Mouse (Mus musculus) G1E (cell line): Measurements from ENCODE around the gene Lrrc4b. TPM values are rescaled to one million over a fixed set of nuclear protein-coding genes. Genes with fewer than 3 reads are reported as not detected.

Experiments
- ATAC-seq: 2 replicates; pipeline ENCODE4 v1.8.0; 2016; ENCODE audit warnings: mild to moderate bottlenecking; ENCODE audit not compliant: insufficient number of reproducible peaks, poor library complexity, low FRiP score, severe bottlenecking; ENCODE audit errors: extremely low read depth
- DNase-seq: peaks from one replicate; pipeline ENCODE4 v3.0.0; 2012; ENCODE audit warnings: low spot score
- H3K27me3 ChIP-seq: 2 replicates; pipeline ENCODE4 v1.6.1; 2012; ENCODE audit warnings: mild to moderate bottlenecking, low read length, inconsistent platforms; ENCODE audit not compliant: insufficient read depth
- H3K36me3 ChIP-seq: replicated peaks from 2 replicates; pipeline ENCODE3; 2012; ENCODE audit warnings: mild to moderate bottlenecking, inconsistent platforms
- H3K4me1 ChIP-seq: 2 replicates; pipeline ENCODE4 v1.6.1; 2012; ENCODE audit warnings: low read depth, low read length, inconsistent platforms, mixed read lengths; ENCODE audit not compliant: insufficient read depth
- H3K4me3 ChIP-seq: 2 replicates; pipeline ENCODE4 v1.5.1; 2012; ENCODE audit warnings: low read depth, mild to moderate bottlenecking, inconsistent platforms, low read length, moderate library complexity, mixed read lengths
- H3K9me3 ChIP-seq: replicated peaks from 2 replicates; pipeline ENCODE4 v1.6.1; 2012; ENCODE audit warnings: inconsistent platforms
- CTCF ChIP-seq: IDR thresholded peaks from 2 replicates; pipeline ENCODE4 v1.5.1; 2012; ENCODE audit warnings: low read depth, low read length, inconsistent platforms, mixed read lengths
- GATA1 ChIP-seq: IDR thresholded peaks from 2 replicates; pipeline ENCODE4 v1.6.1; 2012; ENCODE audit warnings: borderline replicate concordance, low read length, inconsistent platforms, mixed read lengths
- GATA2 ChIP-seq: IDR thresholded peaks from 2 replicates; pipeline ENCODE4 v1.6.1; 2012; ENCODE audit warnings: low read depth, low read length, inconsistent platforms, borderline replicate concordance
- POLR2AphosphoS5 ChIP-seq: IDR thresholded peaks from 2 replicates; pipeline ENCODE4 v1.6.1; 2012; ENCODE audit warnings: low read depth, low read length, inconsistent platforms; ENCODE audit not compliant: insufficient replicate concordance
- TAL1 ChIP-seq: conservative IDR thresholded peaks from 2 replicates; pipeline ENCODE4 v1.6.1; 2012; ENCODE audit warnings: low read depth, low read length, inconsistent platforms, mixed read lengths
- polyA plus RNA-seq: library from polyadenylated mRNA; stranded (reverse); fragments of >175 nt; gene quantifications from 2 replicates; pipeline ENCODE4 v1.2.3, GENCODE M21; 2012
- total RNA-seq, 2 experiments: library from RNA; stranded (forward) in 1 of 2; stranded (reverse) in 1 of 2; fragments of 200-1000 nt in 1 of 2; fragments of >200 nt in 1 of 2; fragmentation: Nextera tagmentation in 1 of 2; gene quantifications; 2 replicates each; pipeline ENCODE4 v1.2.3; 2014 to 2017

Gene Lrrc4b
- total and polyA plus RNA-seq, 3 experiments = 0.05 TPM; not detected in 2

- Histone ChIP-seq H3K4me3 (no peak overlapping the region), H3K9me3 (no peaks in the 10 kb centered on the region), H3K36me3 (no peaks in the 10 kb centered on the region), H3K4me1 (no peaks in the 10 kb centered on the region), H3K27me3 (peaks cover 48% of the 10 kb centered on the region)
- no peak for DNase-seq
- TF ChIP-seq GATA2 (no peak), TAL1 (no peak), GATA1 (no peak), POLR2AphosphoS5 (no peak), CTCF (no peak)
- no peak for ATAC-seq
Measured at GRCm38 (mm10) chr7:44392341-44392740, 36.5 kb upstream of the Lrrc4b start.

- H3K36me3 ChIP-seq = no peaks in the 10 kb centered on the region
- ATAC-seq (no peak), DNase-seq (no peak)
- H3K4me1 ChIP-seq = no peaks in the 10 kb centered on the region
- no peak overlapping the region for H3K4me3 ChIP-seq
- TF ChIP-seq TAL1 (no peak), GATA2 (no peak), POLR2AphosphoS5 (no peak), CTCF (no peak), GATA1 (no peak)
- peaks cover 40% of the 10 kb centered on the region for H3K27me3 ChIP-seq
- no peaks in the 10 kb centered on the region for H3K9me3 ChIP-seq
Measured at GRCm38 (mm10) chr7:44393284-44393683, 35.5 kb upstream of the Lrrc4b start.

- TF ChIP-seq CTCF = 0 out of 2 replicates have a peak, but pooled peaks have one; percentile 7
- TF ChIP-seq GATA1 = no peak
- no peak for TF ChIP-seq GATA2
- TF ChIP-seq TAL1 = no peak
- DNase-seq (peak; percentile 31), ATAC-seq (no peak)
- Histone ChIP-seq H3K4me3 (no peak overlapping the region), H3K36me3 (no peaks in the 10 kb centered on the region), H3K27me3 (peaks cover 25% of the 10 kb centered on the region), H3K9me3 (no peaks in the 10 kb centered on the region), H3K4me1 (0 out of 2 replicates have a peak, but pooled peaks cover 2% of the 10 kb centered on the region)
Measured at GRCm38 (mm10) chr7:44398570-44398969, 30.2 kb upstream of the Lrrc4b start.

GRCm38 (mm10) chr7:44401673-44402072, 27.1 kb upstream of the Lrrc4b start:
- 0 out of 2 replicates have a peak, but pooled peaks cover 2% of the 10 kb centered on the region for H3K4me1 ChIP-seq
- peaks cover 18% of the 10 kb centered on the region for H3K27me3 ChIP-seq
- no peak overlapping the region for H3K4me3 ChIP-seq
- ATAC-seq (no peak), DNase-seq (no peak)
- TF ChIP-seq GATA1 (no peak), TAL1 (no peak), CTCF (no peak), GATA2 (no peak), POLR2AphosphoS5 (no peak)
- H3K36me3 ChIP-seq = no peaks in the 10 kb centered on the region
- H3K9me3 ChIP-seq = no peaks in the 10 kb centered on the region

GRCm38 (mm10) chr7:44405346-44406014, 23.3 kb upstream of the Lrrc4b start:
- Histone ChIP-seq H3K9me3 (no peaks in the 10 kb centered on the region), H3K4me1 (no peaks in the 10 kb centered on the region), H3K27me3 (peaks cover 34% of the 10 kb centered on the region; the same call in 1 of the 2 replicates), H3K4me3 (no peak overlapping the region), H3K36me3 (no peaks in the 10 kb centered on the region)
- DNase-seq (no peak), ATAC-seq (no peak)
- TF ChIP-seq GATA1 (no peak), POLR2AphosphoS5 (no peak), GATA2 (no peak), TAL1 (no peak), CTCF (no peak)

- Histone ChIP-seq H3K4me1 (no peaks in the 10 kb centered on the region), H3K36me3 (no peaks in the 10 kb centered on the region), H3K4me3 (no peak overlapping the region), H3K9me3 (no peaks in the 10 kb centered on the region), H3K27me3 (peaks cover 34% of the 10 kb centered on the region; the same call in 1 of the 2 replicates)
- no peak for DNase-seq
- ATAC-seq = no peak
- no peak for TF ChIP-seq TAL1
- TF ChIP-seq CTCF = no peak
- TF ChIP-seq POLR2AphosphoS5 = no peak
- no peak for TF ChIP-seq GATA1
- TF ChIP-seq GATA2 = no peak
Measured at GRCm38 (mm10) chr7:44406015-44406355, 22.8 kb upstream of the Lrrc4b start.
